Mouse (Mus musculus) thymus, postnatal 36 days (tissue): Measurements from ENCODE around the gene Ankrd9.

Source experiments
- DNase-seq, 2 experiments: peaks; one replicate each; pipeline ENCODE4 v3.0.0; 2022; ENCODE audit warnings: mixed read lengths in 2 of 2

Gene Ankrd9

GRCm38 (mm10) chr12:110989409-110989808, 10.6 kb upstream of the Ankrd9 start:
- DNase-seq, result no peak

- no peak for DNase-seq
These were observed 7.9 kb upstream of the Ankrd9 start for GRCm38 (mm10) chr12:110986536-110987425.

DNA sequence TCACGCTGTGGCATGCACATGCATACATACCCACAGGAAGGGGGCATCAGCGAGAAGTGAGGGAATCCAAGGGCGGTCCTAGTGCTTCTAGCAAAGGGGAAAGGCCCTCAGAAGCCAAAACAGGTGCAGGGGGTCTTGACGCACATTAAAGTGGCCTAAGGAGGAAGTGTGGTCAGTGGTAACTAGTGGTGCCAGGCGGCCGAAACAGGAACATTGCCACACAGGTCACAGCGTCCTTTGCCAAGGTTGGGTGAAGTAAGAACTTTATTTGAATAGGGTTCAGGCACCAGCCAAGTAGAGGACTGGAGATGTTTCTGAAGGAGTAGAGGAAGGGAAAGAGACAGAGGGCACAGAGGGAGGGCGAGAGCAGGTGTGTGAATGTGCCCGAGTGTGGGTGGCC, 6.3 kb upstream of the Ankrd9 start:
- no peak for DNase-seq

DNA sequence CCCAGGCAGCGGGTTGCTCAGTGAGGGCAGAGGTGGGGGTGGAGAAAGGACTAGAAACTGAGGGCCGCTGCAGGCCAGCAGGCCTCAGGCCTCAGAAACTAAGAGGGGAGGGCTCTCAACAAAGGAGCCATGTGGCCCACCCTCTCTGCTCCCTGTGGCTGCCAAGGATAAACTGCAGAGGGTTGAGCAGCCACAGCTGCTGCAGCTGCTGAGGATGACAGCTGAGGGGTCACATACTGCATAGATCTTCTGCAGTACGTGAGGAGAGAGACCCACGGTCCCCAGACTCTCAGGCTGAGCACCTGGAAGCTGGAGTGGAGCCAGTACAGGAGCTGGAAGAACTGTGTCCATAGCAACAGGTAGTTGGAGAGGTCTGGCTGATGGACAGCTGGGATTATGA, 5.8 kb upstream of the Ankrd9 start:
- DNase-seq, result no peak

GRCm38 (mm10) chr12:110983714-110984113, 4.9 kb upstream of the Ankrd9 start:
- DNase-seq, result no peak

GRCm38 (mm10) chr12:110983083-110983482, 4.2 kb upstream of the Ankrd9 start:
- no peak for DNase-seq

DNA sequence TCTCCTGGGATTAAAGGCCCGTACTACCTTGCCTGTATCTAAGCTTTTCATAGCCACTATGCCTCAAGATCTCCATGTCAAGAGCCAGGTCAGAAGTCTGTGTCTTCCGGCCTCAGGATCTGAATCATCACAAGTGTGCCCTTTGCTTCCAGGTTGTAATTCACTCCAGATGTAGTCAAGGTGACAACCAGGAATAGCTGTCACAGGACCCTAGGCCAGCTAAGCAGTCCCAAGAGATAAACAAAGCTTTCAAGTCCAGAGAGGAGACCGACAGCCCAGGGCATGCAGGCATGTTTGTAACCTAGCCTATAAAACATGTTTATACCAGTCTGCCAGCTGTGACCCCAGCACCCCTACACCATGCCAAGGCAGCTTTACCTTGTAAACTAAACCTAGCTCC, 2.9 kb upstream of the Ankrd9 start:
- no peak for DNase-seq

- no peak for DNase-seq
These were observed 968 bp upstream of the Ankrd9 start for GRCm38 (mm10) chr12:110979808-110980207.

DNA sequence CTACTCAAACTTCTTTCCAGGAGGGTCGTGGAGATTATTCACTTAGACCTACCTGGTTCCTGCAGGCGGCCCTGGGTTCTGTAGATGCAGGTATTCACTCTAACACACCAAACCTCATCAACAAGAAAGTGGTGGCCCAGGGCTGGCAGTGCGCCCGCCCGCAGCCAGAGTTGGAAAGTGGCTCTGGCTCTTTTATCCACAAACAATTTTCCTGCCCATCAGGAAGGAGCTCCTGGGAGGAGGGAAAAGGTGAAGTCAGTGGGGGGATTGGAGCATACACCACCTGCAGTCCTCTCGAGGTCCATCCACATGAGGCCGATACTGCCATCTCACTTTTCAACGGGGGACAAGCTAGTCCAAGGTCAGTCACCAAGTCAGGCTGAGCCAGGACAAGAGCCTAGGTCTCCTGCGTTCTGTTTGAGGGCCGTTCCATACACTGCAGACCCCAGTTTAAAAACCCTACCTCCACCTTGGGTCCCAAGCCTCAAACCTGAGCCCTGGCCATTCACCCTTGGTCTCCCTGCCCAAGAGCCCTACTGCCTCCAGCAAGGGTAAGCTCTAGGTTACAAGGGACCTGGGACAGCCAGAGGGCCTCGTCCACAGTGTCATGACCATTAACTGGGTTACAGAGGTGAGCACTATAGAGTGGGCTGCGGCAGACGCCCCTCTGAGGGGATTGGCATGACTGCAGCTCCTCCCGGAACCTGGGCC, 789 bp downstream of the Ankrd9 start:
- DNase-seq, result no peak

GRCm38 (mm10) chr12:110977345-110977733, 1.5 kb downstream of the Ankrd9 start:
- DNase-seq, result no peak

GRCm38 (mm10) chr12:110976589-110977344, 2.1 kb downstream of the Ankrd9 start:
- peak in 1 of 2 experiments; percentile 25 for DNase-seq

DNA sequence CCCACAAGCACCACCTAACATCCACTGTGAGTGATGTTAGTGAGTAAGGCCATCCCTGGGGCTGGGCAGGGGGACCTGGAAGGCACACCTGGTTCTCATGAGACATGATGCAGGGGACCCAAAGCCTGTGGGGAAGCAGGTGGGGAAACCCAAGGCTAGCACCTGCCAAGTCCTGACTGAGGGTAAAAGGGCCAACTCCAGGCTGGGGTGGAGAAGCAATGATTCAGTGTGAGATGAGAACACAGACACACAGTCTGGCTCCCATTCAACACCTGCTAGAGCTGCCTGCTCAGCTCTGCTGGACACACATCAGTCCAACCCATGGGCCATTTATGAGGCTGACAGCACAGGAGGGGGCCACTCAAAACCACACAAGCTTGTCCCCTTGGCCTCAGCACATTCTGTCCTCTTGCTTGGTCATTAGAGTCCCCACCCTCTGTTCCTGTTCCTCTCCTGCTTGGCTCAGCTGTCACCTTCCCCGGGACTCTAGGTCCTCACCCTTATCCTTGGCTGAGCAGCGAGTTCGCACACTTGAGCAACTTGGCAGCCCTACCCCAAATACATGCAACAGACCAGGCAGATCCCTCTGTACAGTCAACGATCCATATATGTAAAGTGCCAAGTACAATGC, 2.9 kb downstream of the Ankrd9 start:
- no peak for DNase-seq

DNA sequence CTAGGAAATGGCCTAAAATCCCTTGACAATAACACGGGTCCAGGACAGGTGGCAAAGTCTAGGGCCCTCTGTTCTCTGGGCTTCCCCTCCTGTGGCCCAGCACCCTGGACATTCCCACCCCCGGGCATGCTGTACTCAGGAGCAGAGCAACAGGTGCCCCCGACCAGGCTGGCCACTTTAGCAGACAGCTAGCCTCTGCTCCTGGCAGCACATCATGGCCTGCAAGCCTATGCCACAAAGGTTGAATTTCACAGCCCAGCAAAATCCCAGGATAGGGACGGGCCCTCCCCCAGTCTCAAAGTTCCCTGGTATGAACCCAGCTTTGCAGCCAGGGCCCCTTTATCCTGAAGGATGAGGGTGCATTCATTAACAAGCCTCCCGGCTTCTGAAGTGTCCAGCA, 3.5 kb downstream of the Ankrd9 start:
- DNase-seq, result no peak

- DNase-seq, result no peak
These were observed 4.1 kb downstream of the Ankrd9 start for GRCm38 (mm10) chr12:110974726-110975125.

GRCm38 (mm10) chr12:110974295-110974694, 4.5 kb downstream of the Ankrd9 start:
- no peak for DNase-seq

- DNase-seq, result no peak
These were observed 5.0 kb downstream of the Ankrd9 start for GRCm38 (mm10) chr12:110973829-110974228.

DNA sequence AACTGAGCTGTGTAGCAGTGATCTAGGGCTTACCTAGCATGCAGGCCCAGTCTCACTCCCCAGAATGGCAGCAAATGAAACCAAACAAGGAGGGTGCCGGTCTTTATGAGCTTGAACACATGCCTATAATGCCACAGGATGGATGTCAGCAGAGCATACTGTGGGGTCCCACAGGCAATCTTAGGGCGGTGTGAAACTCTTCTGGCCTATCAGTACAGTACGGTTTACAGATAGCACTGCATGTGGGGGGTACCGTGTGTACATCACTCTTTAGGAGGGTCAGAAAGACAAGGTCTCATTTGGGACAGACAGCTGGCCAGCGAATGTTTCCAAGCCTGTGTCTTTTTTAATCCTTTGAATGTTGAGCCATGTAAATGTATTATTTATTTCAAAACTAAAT, 6.9 kb downstream of the Ankrd9 start:
- no peak for DNase-seq

- no peak for DNase-seq
These were observed 8.4 kb downstream of the Ankrd9 start for GRCm38 (mm10) chr12:110970408-110970807.

- DNase-seq, result no peak
These were observed 11.7 kb downstream of the Ankrd9 start for GRCm38 (mm10) chr12:110967146-110967545.

DNA sequence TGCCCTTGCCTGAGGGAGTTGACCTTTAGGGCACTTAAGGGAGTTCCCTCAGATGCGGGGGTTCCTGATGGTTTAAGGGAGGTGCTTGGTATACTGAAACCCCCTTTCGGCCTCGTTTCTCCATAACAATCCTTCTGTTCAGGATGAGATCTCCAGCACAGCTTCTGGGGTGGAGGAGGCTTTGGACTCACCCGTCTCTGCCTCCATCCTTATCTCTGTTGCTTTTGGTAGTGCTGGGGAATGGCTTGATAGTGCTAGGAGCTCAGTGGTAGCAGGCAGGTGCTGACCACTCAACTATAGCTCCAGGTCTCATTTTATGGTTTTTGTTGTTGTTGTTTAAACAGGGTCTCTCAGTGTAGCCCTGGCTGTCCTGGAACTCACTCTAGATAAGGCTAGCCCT, 12.8 kb downstream of the Ankrd9 start:
- no peak for DNase-seq

- DNase-seq, result no peak
These were observed 13.3 kb downstream of the Ankrd9 start for GRCm38 (mm10) chr12:110965500-110965899.

DNA sequence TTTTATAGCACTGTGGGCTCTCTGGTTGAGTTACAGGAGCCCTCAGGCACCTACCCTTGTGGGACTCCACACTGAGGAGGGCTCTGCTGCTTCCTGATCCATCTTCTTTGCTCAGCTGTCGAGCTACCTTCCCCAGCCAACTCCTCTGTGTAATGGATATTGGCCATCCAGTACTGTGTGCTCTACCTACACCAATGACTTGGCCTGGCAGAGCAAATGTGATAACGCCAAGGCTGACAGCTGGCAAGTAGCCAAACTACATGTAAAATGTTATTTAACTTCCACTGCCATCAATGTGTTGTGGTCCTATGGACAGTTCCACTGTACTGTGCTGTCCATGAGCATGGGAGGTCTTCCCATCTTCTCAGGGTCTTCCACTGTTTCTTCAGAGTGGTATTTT, 16.9 kb downstream of the Ankrd9 start:
- DNase-seq, result no peak
